Mouse (Mus musculus) frontal cortex, postnatal 14 days (tissue): ENCODE data around the gene Zfp109.

Source experiments
- DNase-seq, 2 experiments: peaks; one replicate each; pipeline ENCODE4 v3.0.0; 2022; ENCODE audit warnings: low spot score in 2 of 2

The Zfp109 gene

GRCm38 (mm10) chr7:24208282-24208886 is 29.0 kb downstream of the Zfp109 start:
- no peak for DNase-seq

- peak; percentile 51 to 61 for DNase-seq
These were observed 29.7 kb downstream of the Zfp109 start for GRCm38 (mm10) chr7:24207488-24208261.

GRCm38 (mm10) chr7:24196961-24197360 is 40.4 kb downstream of the Zfp109 start:
- DNase-seq = no peak

- no peak for DNase-seq
These were observed 44.2 kb downstream of the Zfp109 start for GRCm38 (mm10) chr7:24193157-24193556.

- DNase-seq = no peak
These were observed 46.0 kb downstream of the Zfp109 start for GRCm38 (mm10) chr7:24191361-24191760.

GRCm38 (mm10) chr7:24189571-24189944 is 47.8 kb downstream of the Zfp109 start:
- no peak for DNase-seq

GRCm38 (mm10) chr7:24188901-24189570 is 48.3 kb downstream of the Zfp109 start:
- DNase-seq = no peak

GRCm38 (mm10) chr7:24187611-24188010 is 49.7 kb downstream of the Zfp109 start:
- DNase-seq = no peak
